Mouse (Mus musculus): ENCODE results near the gene Agxt2.

The Agxt2 gene

GRCm38 (mm10) chr15:10426545-10427266 is 68.4 kb downstream of the Agxt2 start:
- no peak for DNase-seq (ENCODE audit: low spot score)

- DNase-seq (ENCODE audit: low spot score): no peak
Measured at GRCm38 (mm10) chr15:10436893-10437292, 78.6 kb downstream of the Agxt2 start.

- no peak for DNase-seq (ENCODE audit: low spot score)
Measured at GRCm38 (mm10) chr15:10439963-10440362, 81.6 kb downstream of the Agxt2 start.

GRCm38 (mm10) chr15:10441493-10441892 is 83.2 kb downstream of the Agxt2 start:
- DNase-seq (ENCODE audit: low spot score): no peak

- no peak for DNase-seq (ENCODE audit: low spot score)
Measured at GRCm38 (mm10) chr15:10442275-10442674, 83.9 kb downstream of the Agxt2 start.

GRCm38 (mm10) chr15:10447102-10447501 is 88.8 kb downstream of the Agxt2 start:
- DNase-seq (ENCODE audit: low spot score): no peak

Data from spleen, adult 12 weeks (tissue).